Mouse (Mus musculus): ENCODE results near the gene Iqsec1. TPM values are rescaled to one million over a fixed set of nuclear protein-coding genes. Genes with fewer than 3 reads are reported as not detected.

The Iqsec1 gene
- polyA plus RNA-seq, 1 experiment from 2014 or later = 15.0 TPM

DNA sequence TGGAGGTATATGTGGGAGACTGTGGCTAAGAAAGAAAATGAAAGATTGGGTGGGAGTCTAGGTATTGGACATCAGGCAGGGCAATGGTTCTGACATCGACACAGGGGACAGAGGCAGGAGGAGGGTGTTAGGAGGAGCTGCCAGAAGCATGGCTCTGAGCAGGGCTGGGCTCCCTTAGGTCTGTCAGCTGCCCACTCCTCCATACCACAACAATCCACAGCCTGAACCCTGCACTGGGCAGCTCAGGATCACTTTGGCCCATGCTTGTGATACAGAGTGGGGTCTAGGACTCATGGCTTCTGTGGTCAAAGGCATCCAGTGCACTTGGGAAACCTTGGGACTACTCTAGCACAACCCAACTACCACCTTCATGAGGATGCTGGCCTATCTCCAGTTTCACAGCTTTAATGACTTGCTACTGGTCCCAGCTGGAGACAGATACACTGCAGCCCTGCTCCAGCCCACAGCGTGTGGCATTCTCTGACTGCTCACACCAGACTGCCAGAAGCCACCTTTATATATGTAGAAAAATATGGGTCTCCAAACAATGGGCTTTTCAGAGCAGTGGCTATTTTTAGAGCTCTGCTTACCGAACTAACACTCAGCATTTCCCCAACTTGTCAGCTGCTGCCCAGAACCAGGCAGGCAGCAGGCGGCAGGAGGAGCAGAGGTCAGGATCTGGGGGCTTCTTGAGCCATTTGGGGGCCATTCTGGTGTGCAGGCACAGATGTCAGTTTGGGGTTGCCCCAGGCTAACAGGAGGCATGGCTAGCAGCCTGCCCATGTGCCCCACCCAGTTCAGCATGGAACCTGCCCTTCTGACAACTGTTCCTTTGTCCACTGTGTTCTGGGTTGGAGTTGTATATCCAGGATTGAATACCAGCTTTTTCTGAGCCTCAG is 285.4 kb downstream of the Iqsec1 start:
- ATAC-seq (ENCODE audit: low FRiP score) = 0 out of 2 replicates have a peak, but pooled peaks have one; percentile 24
- 36% methylated on average over 4 of the region's 4 CpGs for WGBS

DNA sequence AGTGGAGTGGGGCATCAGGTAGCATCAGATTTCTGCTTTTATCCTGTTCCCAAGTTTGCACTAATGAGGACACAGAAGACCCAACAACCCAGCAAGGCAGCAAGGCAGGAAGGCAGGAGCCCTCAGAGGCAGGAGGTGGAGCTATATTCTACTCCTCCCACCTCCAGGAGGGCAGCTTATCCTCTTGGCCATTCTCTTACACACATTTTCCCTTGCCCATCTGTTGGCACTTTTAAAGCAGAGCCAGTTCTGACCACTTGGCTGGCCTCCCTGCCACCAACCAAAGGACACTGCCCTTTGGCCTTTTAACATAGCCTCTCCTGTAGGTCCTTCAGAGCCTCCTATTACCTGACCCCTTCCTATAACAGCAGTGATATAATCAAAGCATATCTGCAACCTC is 286.3 kb downstream of the Iqsec1 start:
- Histone ChIP-seq H3K27me3 (no peaks in the 10 kb centered on the region), H3K4me1 (peaks cover 54% of the 10 kb centered on the region), H3K36me3 (replicated peaks) (no peaks in the 10 kb centered on the region), H3K4me2 (no peak overlapping the region), H3K27ac (no peak overlapping the region), H3K4me3 (replicated peaks) (no peak overlapping the region), H3K9me3 (no peaks in the 10 kb centered on the region), H3K9ac (no peak overlapping the region)
- ATAC-seq (ENCODE audit: low FRiP score) = no peak

More for the DNA sequence above, 285.4 kb downstream of the Iqsec1 start:
- Histone ChIP-seq H3K36me3 (replicated peaks) (no peaks in the 10 kb centered on the region), H3K27me3 (no peaks in the 10 kb centered on the region), H3K27ac (peak overlapping the region; percentile 74), H3K9ac (no peak overlapping the region), H3K9me3 (no peaks in the 10 kb centered on the region), H3K4me2 (no peak overlapping the region), H3K4me3 (replicated peaks) (no peak overlapping the region), H3K4me1 (peaks cover 55% of the 10 kb centered on the region)

DNA sequence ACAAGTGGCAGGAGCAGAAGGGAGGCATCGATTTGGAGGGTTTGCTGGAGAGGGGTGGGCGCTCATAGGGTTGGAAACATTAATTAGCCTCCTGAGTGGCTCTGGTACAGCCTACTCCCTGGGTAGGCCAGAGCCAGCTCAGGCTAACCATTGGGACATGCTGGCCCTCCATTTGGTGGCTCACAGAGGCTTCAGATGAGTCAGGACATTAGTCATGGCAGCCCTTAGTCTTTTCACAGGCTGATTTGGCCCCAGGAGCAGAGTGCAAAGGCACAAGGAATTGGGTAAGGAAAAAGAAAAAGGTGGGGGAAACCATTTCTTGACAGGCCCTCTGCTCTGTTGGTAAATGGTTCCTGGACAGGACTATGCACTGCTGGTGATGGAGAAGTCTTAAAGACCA is 287.1 kb downstream of the Iqsec1 start:
- H3K4me2 ChIP-seq = no peak overlapping the region
- H3K9ac ChIP-seq = no peak overlapping the region
- H3K27me3 ChIP-seq = no peaks in the 10 kb centered on the region
- no peaks in the 10 kb centered on the region for H3K36me3 ChIP-seq (replicated peaks)
- no peaks in the 10 kb centered on the region for H3K9me3 ChIP-seq
- peaks cover 46% of the 10 kb centered on the region for H3K4me1 ChIP-seq
- WGBS = 81% methylated on average over 2 of the region's 2 CpGs
- ATAC-seq (ENCODE audit: low FRiP score) = no peak
- H3K4me3 ChIP-seq (replicated peaks) = no peak overlapping the region
- no peak overlapping the region for H3K27ac ChIP-seq

DNA sequence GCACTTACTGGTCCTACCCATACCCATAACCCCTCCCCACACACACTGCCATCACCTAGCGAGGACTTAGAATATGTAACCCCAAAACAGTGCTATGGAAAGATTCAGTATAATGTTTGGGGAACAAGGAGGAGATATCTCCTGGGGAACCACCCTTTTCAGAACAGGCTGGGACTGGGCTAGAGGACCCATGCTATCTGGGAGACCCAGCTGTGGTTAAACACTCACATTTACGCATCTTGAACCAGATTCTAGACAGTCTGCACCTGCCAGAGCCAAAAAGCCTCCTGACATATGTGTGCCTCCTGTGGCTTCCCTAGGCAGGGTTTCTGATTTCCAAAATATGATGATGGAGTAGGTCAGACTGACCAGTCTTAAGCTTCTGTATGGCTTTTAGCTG is 287.7 kb downstream of the Iqsec1 start:
- Histone ChIP-seq H3K36me3 (replicated peaks) (no peaks in the 10 kb centered on the region), H3K27ac (no peak overlapping the region), H3K9me3 (no peaks in the 10 kb centered on the region), H3K4me3 (replicated peaks) (no peak overlapping the region), H3K4me2 (no peak overlapping the region), H3K27me3 (no peaks in the 10 kb centered on the region), H3K4me1 (peaks cover 45% of the 10 kb centered on the region), H3K9ac (no peak overlapping the region)
- ATAC-seq (ENCODE audit: low FRiP score) = no peak
- 89% methylated on average over 2 of the region's 2 CpGs for WGBS

DNA sequence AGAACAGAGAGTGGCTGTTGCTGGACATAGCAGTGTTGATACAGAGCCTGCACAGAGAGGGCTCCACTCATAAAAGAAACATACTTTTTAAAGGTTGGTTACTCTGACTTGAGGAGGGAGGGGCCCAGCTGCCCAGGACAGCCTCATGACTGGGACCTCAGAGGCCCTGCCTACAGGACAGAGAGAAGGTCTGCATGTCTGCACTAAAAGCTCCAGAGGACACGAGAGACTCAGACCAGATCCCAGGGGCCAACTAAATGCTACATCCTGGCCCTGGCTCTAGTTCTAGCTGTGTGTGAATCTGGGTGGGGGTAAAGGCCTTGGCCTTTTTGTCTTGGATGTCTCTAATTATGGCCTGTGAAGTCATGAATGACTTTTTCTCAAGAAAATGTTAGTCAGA is 288.4 kb downstream of the Iqsec1 start:
- ATAC-seq (ENCODE audit: low FRiP score) = no peak
- Histone ChIP-seq H3K4me1 (peaks cover 45% of the 10 kb centered on the region), H3K4me2 (no peak overlapping the region), H3K4me3 (replicated peaks) (no peak overlapping the region), H3K27ac (no peak overlapping the region), H3K27me3 (no peaks in the 10 kb centered on the region), H3K36me3 (replicated peaks) (no peaks in the 10 kb centered on the region), H3K9me3 (no peaks in the 10 kb centered on the region), H3K9ac (no peak overlapping the region)
- WGBS = 79% methylated on average over 1 of the region's 1 CpGs

DNA sequence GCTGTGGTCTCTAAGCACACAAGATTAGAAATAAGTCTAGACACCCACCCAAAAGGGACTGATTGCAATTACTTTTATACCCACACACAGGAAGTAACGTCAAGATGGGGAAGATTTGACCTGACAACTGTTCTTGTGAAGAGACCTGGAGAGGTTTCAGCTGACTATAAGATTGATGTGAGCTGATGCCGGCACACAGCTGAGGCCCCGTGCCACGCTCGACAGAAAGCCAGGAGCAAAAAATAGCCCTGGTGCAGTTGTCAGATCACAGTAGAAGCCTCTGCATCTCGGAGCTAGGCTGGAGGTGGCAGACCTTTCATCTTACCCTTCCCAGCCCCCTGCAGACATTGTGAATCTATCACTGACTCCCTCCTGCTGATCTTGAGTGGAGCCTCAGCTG is 289.6 kb downstream of the Iqsec1 start:
- WGBS = 70% methylated on average over 6 of the region's 6 CpGs
- Histone ChIP-seq H3K4me1 (peaks cover 34% of the 10 kb centered on the region), H3K36me3 (replicated peaks) (peaks cover 9% of the 10 kb centered on the region), H3K4me2 (no peak overlapping the region), H3K27ac (no peak overlapping the region), H3K9me3 (no peaks in the 10 kb centered on the region), H3K27me3 (no peaks in the 10 kb centered on the region), H3K9ac (no peak overlapping the region), H3K4me3 (replicated peaks) (no peak overlapping the region)
- no peak for ATAC-seq (ENCODE audit: low FRiP score)

DNA sequence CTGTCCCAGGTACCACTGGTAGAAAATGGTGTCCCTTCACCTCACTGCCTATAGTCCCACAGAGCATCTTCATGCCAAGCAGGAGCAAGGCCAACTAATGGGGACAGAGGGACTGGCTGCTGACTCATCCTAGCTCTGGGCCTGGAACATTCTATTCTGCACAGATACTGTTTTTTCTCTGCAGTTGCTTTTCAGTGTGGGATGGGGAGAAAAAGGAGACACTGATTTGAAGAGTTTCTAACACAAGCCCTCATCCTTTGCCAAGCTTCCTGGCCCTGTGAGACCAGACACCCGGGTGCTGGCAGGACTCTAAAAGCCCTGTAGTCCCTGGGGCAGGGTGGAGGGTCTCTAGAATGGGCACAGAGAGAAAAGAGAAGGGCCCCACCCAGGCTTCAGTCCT is 292.7 kb downstream of the Iqsec1 start:
- Histone ChIP-seq H3K9ac (no peak overlapping the region), H3K9me3 (no peaks in the 10 kb centered on the region), H3K4me1 (peaks cover 12% of the 10 kb centered on the region), H3K36me3 (replicated peaks) (peaks cover 33% of the 10 kb centered on the region), H3K4me2 (no peak overlapping the region), H3K27me3 (no peaks in the 10 kb centered on the region), H3K4me3 (replicated peaks) (no peak overlapping the region), H3K27ac (no peak overlapping the region)
- WGBS = 58% methylated on average over 1 of the region's 1 CpGs
- ATAC-seq (ENCODE audit: low FRiP score) = no peak

DNA sequence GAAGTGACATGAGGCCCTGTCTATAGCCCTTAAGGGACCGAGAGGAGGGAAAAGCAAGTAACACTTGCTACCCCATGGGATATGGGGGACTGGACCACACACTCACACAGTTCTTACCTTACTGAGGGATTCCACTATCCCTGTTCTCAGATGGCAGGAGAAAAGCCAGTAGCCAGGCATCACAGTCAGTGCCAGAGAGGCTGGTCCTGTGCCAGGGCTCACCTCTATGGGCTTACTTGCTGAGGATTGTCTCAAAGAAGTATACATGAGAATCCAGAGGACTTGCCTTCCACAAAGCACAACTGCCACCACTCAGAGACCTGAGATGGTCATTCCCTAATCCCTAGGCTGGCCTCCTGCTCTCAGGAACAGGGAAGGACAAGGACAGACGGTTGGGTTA is 296.1 kb downstream of the Iqsec1 start:
- Histone ChIP-seq H3K9me3 (no peaks in the 10 kb centered on the region), H3K27ac (no peak overlapping the region), H3K4me2 (no peak overlapping the region), H3K4me1 (no peaks in the 10 kb centered on the region), H3K27me3 (no peaks in the 10 kb centered on the region), H3K4me3 (replicated peaks) (no peak overlapping the region), H3K9ac (no peak overlapping the region), H3K36me3 (replicated peaks) (peaks cover 67% of the 10 kb centered on the region)
- no peak for ATAC-seq (ENCODE audit: low FRiP score)
- 83% methylated on average over 2 of the region's 2 CpGs for WGBS

DNA sequence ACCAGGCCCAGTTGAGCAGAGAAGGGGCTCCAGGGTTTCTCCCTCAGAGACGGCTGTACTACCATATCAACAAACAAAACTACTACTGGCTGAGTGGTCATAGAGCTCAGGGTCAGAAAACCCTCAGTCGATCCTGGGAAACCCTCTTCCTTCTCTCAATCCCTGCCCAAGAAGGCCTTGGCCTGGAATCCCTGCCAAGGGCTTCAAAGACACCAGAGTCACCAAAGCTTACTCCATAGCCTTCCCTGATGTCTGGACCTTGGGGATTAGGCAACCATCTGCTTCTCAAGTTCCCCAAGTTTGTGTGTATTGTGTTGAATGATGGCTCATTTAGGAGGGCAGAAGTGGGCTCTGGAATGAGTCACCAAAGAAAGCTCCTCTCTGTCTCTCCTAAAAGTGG is 296.6 kb downstream of the Iqsec1 start:
- WGBS = 93% methylated on average over 2 of the region's 2 CpGs
- Histone ChIP-seq H3K9ac (no peak overlapping the region), H3K4me3 (replicated peaks) (no peak overlapping the region), H3K4me1 (no peaks in the 10 kb centered on the region), H3K4me2 (no peak overlapping the region), H3K27ac (no peak overlapping the region), H3K27me3 (no peaks in the 10 kb centered on the region), H3K36me3 (replicated peaks) (peaks cover 67% of the 10 kb centered on the region), H3K9me3 (no peaks in the 10 kb centered on the region)
- no peak for ATAC-seq (ENCODE audit: low FRiP score)

DNA sequence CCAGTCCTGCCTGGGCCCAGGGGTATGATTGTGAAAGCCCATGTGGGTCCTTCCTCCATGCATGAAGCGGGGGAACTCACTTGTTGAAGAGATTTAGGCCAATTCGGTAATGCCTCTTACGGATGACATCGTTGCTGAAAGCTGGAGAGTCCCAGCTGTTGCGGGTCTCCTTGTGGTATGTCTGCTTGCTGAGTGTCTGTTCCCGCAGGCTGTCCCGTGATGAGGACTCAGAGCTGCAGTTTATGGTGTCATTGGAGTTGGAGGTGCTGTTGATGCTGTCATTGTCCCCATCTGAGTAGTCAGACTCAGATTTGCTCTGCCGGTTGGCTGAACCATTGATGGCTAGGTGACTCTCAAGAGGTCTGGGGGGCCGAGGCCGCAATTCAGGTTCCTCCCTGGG is 299.0 kb downstream of the Iqsec1 start:
- Histone ChIP-seq H3K27ac (no peak overlapping the region), H3K4me1 (no peaks in the 10 kb centered on the region), H3K36me3 (replicated peaks) (peaks cover 65% of the 10 kb centered on the region), H3K9ac (no peak overlapping the region), H3K9me3 (no peaks in the 10 kb centered on the region), H3K27me3 (no peaks in the 10 kb centered on the region), H3K4me2 (no peak overlapping the region), H3K4me3 (replicated peaks) (no peak overlapping the region)
- 94% methylated on average over 10 of the region's 10 CpGs for WGBS
- ATAC-seq (ENCODE audit: low FRiP score) = no peak

DNA sequence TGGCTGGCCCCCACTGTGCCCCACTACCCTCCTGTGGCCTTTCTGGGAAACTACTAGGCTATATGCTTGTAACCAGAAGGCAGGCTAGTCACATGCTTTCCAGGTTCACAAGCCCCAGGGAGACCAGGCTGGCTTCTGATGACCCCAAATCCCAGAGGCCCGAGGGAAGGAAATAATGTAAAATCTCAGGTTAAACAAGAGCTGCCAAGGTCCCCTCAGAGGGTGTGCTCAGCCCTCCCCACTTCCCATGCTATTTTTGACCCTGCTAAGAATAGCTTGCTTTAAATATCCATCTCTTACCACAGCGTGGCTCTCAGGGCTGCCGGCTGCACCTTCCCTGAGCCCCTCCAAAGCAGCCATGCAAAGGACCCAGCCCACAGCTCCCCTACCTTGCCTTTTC is 299.7 kb downstream of the Iqsec1 start:
- Histone ChIP-seq H3K36me3 (replicated peaks) (peaks cover 57% of the 10 kb centered on the region), H3K4me3 (replicated peaks) (no peak overlapping the region), H3K4me2 (no peak overlapping the region), H3K9me3 (no peaks in the 10 kb centered on the region), H3K4me1 (no peaks in the 10 kb centered on the region), H3K27me3 (no peaks in the 10 kb centered on the region), H3K27ac (no peak overlapping the region), H3K9ac (no peak overlapping the region)
- no peak for ATAC-seq (ENCODE audit: low FRiP score)
- 84% methylated on average over 3 of the region's 3 CpGs for WGBS

DNA sequence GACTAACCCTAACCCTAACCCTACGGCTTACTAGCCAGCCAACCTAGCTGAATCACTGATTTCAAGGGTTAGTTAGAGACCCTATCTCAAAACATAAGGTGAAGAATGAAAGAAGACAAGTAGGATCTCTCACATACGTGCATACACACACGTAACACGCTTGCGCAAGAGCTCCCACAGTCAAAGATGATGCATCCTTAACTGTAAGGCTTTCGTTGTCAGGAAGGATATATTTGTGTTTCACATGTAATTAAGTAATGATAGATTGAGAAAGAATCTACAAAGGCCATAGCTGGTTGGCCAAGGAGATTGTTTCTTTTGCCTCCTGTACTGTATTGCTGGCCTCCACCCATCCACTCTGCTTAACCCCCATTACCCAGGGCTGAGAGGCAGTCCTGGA is 300.5 kb downstream of the Iqsec1 start:
- H3K4me2 ChIP-seq = no peak overlapping the region
- H3K9me3 ChIP-seq = no peaks in the 10 kb centered on the region
- no peaks in the 10 kb centered on the region for H3K4me1 ChIP-seq
- no peak for ATAC-seq (ENCODE audit: low FRiP score)
- H3K27me3 ChIP-seq = no peaks in the 10 kb centered on the region
- peaks cover 57% of the 10 kb centered on the region for H3K36me3 ChIP-seq (replicated peaks)
- no peak overlapping the region for H3K4me3 ChIP-seq (replicated peaks)
- no peak overlapping the region for H3K9ac ChIP-seq
- over 99% methylated on average over 6 of the region's 6 CpGs for WGBS
- no peak overlapping the region for H3K27ac ChIP-seq

DNA sequence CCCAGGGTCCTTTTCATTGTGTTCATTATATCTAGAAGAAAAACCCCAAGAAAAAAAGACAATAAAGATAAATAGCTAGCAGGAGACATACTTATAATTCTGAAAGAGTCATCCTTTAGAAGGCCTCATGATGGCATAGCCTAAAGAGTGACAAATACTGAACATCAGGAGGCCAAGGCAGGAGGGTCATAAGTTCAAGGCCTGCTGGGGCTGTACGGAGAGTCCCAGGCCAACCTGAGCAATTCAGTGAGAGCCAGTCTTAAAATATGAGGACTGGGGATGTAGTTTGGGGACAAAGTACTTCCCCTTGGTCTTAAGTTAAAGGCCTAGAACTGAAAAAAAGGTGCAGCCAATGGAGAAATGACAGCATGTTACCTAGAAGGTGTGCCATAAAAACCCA is 301.7 kb downstream of the Iqsec1 start:
- Histone ChIP-seq H3K27me3 (no peaks in the 10 kb centered on the region), H3K9me3 (no peaks in the 10 kb centered on the region), H3K4me1 (no peaks in the 10 kb centered on the region), H3K4me2 (no peak overlapping the region), H3K4me3 (replicated peaks) (no peak overlapping the region), H3K27ac (no peak overlapping the region), H3K36me3 (replicated peaks) (peaks cover 48% of the 10 kb centered on the region), H3K9ac (no peak overlapping the region)
- 91% methylated on average over 1 of the region's 1 CpGs for WGBS
- no peak for ATAC-seq (ENCODE audit: low FRiP score)

Measured in forebrain, embryonic 12.5 days (tissue).